Mouse (Mus musculus) kidney, adult 8-10 months (tissue): ENCODE results near the gene Specc1.

Experiments used
- DNase-seq, 2 experiments: peaks; one replicate each; pipeline ENCODE4 v3.0.0; 2022

Gene Specc1

GRCm38 (mm10) chr11:61970901-61971300, 14.3 kb downstream of the Specc1 start:
- no peak for DNase-seq

- no peak for DNase-seq
These were observed 15.1 kb downstream of the Specc1 start for GRCm38 (mm10) chr11:61971441-61972221.

- no peak for DNase-seq
These were observed 17.6 kb downstream of the Specc1 start for GRCm38 (mm10) chr11:61974106-61974707.

GRCm38 (mm10) chr11:61975783-61976182, 19.2 kb downstream of the Specc1 start:
- no peak for DNase-seq

- no peak for DNase-seq
These were observed 24.7 kb downstream of the Specc1 start for GRCm38 (mm10) chr11:61981285-61981684.

- no peak for DNase-seq
These were observed 26.3 kb downstream of the Specc1 start for GRCm38 (mm10) chr11:61982828-61983227.

- no peak for DNase-seq
These were observed 30.4 kb downstream of the Specc1 start for GRCm38 (mm10) chr11:61986939-61987338.

- DNase-seq = peak in 1 of 2 experiments; percentile 14
These were observed 33.1 kb downstream of the Specc1 start for GRCm38 (mm10) chr11:61989647-61990046.

- DNase-seq = no peak
These were observed 35.0 kb downstream of the Specc1 start for GRCm38 (mm10) chr11:61991576-61991975.

GRCm38 (mm10) chr11:61992671-61993285, 36.2 kb downstream of the Specc1 start:
- no peak for DNase-seq

GRCm38 (mm10) chr11:61999501-61999900, 42.9 kb downstream of the Specc1 start:
- no peak for DNase-seq

GRCm38 (mm10) chr11:62000099-62000498, 43.5 kb downstream of the Specc1 start:
- no peak for DNase-seq

GRCm38 (mm10) chr11:62001977-62002376, 45.4 kb downstream of the Specc1 start:
- no peak for DNase-seq

- DNase-seq = no peak
These were observed 48.3 kb downstream of the Specc1 start for GRCm38 (mm10) chr11:62004881-62005240.

GRCm38 (mm10) chr11:62005241-62005910, 48.8 kb downstream of the Specc1 start:
- no peak for DNase-seq

- no peak for DNase-seq
These were observed 49.3 kb downstream of the Specc1 start for GRCm38 (mm10) chr11:62005911-62006260.

- no peak for DNase-seq
These were observed 50.1 kb downstream of the Specc1 start for GRCm38 (mm10) chr11:62006680-62007079.

GRCm38 (mm10) chr11:62007984-62008383, 51.4 kb downstream of the Specc1 start:
- DNase-seq = no peak

GRCm38 (mm10) chr11:62010625-62011231, 54.2 kb downstream of the Specc1 start:
- DNase-seq = no peak

- DNase-seq = no peak
These were observed 55.5 kb downstream of the Specc1 start for GRCm38 (mm10) chr11:62012039-62012438.

- no peak for DNase-seq
These were observed 56.9 kb downstream of the Specc1 start for GRCm38 (mm10) chr11:62013449-62013848.

GRCm38 (mm10) chr11:62015071-62015654, 58.6 kb downstream of the Specc1 start:
- DNase-seq = no peak

- DNase-seq = no peak
These were observed 60.4 kb downstream of the Specc1 start for GRCm38 (mm10) chr11:62016985-62017384.
